Mouse (Mus musculus) B cell, adult 62 days (primary cell): ENCODE data around the gene Sema3f. TPM values are rescaled to one million over a fixed set of nuclear protein-coding genes. Genes with fewer than 3 reads are reported as not detected.

Experiments used
- total RNA-seq: library from RNA; stranded (reverse); gene quantifications from 4 replicates; pipeline ENCODE4 v1.2.4, GENCODE M21; 2023

The Sema3f gene
- 0.25 to 0.69 TPM (median 0.57 TPM) in 3 of 4 replicates, not detected in the other for total RNA-seq

DNA sequence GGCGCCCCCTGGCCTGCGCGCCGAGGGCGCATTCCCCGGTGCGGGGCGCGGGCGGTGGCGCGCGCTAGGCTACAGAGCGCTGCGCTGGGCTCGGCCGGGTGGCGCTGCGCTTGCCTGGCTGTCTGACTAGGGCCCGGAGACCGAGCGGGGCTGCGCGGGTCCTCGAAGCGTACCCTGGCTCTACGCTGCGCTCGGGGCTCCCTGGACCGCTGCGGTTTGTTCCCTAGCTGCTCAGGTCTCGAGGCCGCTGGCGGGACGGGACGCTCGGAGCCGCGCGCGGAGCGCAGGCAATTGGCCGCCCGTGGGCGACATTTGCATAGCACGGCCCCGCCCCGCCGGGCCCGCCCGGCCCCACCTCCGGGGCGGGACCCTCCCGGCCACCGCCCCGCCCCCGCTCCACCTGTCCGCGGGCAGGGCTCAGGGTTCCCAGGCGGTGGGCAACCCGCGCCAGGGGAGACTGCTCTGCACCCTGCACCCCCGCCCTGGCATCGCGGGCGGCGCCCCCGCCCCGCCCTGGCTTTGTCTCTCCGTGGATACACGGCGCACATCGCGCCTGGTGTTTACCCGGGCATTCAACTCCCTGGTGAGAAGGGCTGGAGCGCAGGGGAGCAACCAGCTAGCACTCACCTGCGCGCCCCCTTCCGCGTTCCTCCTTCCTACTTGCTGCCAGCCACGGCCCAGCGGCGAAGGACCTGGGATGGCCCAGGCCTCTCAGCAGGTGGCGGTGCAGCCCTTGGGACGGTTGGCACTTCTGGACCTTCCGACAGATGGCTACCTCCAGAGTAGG lies at the start of gene Sema3f:
Sema3f (minus strand) TSS at position 779 of the 787 bp plus-strand sequence.

DNA sequence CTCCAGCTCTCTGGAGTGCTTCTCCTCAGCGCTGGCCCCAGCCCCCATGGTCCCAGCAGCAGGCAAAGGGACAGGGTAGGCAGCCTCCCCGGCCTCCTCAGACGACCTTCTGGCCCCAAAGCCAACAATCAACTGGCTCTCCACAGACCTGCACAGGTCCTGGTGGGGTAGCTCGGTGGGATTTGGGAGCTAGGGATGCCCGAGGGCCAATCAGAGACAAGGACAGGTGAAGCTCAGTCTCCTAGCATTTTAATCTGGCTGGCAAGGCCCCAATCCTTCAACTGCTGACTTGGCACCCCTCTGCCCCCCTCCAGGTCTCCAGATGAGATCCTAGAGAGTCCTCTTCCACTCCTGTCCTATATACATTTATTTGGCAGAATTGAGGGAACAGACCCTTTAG lies 30.8 kb downstream of the Sema3f start, which contains the start of gene Gnat1:
Gnat1 (minus strand) TSS at position 212 of the 400 bp plus-strand sequence.

DNA sequence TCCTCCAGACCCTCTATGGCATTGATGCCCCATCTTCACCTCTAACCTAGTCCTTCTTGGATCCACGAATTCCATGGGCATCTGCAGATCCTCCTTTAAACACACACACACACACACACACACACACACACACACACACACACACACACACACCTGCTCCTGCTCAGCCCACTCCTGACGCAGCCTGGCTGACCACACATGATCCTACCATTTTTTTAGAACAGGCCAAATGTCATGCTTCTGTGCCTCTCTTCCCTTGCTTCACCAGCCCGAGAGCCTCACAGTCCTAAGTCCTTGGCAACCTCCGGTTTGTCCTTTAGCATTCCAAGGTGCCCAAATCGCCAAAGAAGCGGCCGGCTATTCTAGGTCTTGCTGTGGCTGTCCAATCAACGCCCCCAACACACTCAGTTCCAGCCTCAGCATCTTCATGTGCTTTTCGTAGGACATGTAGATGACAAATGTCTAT lies 40.8 kb downstream of the Sema3f start, which contains the start of gene Slc38a3:
Slc38a3 (minus strand) TSS at position 51 of the 466 bp plus-strand sequence.

DNA sequence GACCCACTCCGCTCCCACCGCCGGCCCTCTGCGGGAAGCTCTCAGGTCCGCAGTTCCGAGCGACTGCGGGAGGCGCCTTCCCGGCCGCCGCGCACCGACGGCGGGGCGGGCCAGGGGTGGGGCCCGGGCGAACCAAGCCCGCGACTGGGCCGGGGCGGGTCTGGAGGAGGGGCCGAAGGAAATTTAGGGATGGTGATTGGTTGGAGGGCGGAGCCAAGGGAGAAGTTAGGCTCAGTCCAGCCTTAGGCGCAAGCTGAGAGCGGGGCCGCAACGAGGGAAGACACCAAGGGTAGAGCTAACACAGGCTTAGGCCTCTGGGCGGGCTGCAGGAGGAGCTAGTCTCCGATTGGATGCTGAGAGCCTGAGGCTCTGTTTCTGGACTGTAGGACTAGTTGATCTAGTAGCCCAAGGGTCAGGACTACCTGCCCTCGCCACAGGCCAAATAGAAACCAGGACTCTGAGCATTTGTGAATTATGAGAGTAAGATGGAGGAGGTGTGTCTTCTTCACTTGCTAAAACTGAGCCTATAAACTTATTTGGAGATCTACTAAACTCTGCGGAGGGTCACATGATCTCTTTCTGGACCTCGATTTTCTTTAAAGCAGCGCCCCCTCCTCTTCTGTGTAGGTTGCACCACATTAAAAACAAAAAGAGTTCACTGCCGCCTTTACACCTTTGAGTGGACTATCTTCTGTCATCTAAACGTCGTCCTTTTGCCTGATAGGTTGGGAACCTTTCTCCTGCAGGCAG lies 74.8 kb downstream of the Sema3f start, which contains the start of gene Gnai2:
Gnai2 (minus strand) TSS at position 89 of the 750 bp plus-strand sequence.

Other genes with a start within 250 kb of the Sema3f start
- gene Tmem115, start 176.5 kb downstream of the Sema3f start, total RNA-seq: 19.8 to 26.6 TPM (median 22.1 TPM) in 4 replicates
- 10.3 to 16.0 TPM (median 14.3 TPM) in 4 replicates for gene Cyb561d2, start 168.3 kb downstream of the Sema3f start, total RNA-seq
- gene Nprl2, start 168.2 kb downstream of the Sema3f start, total RNA-seq: 19.0 to 32.3 TPM (median 21.9 TPM) in 4 replicates
- 0.43 TPM in 1 of 4 replicates, not detected in the others for gene Zmynd10, start 163.2 kb downstream of the Sema3f start, total RNA-seq
- gene Rassf1, start 158.9 kb downstream of the Sema3f start, total RNA-seq: 61.6 to 76.5 TPM (median 70.1 TPM) in 4 replicates
- 17.9 to 29.2 TPM (median 20.7 TPM) in 4 replicates for gene Tusc2, start 147.2 kb downstream of the Sema3f start, total RNA-seq
- 2.1 to 7.1 TPM (median 4.7 TPM) in 4 replicates for gene Hyal2, start 142.5 kb downstream of the Sema3f start, total RNA-seq
- gene Hyal1, start 133.5 kb downstream of the Sema3f start, total RNA-seq: 3.0 to 4.0 TPM (median 3.7 TPM) in 4 replicates
- 9.0 to 13.7 TPM (median 10.8 TPM) in 4 replicates for gene Naa80, start 131.6 kb downstream of the Sema3f start, total RNA-seq
- gene Hyal3, start 129.7 kb downstream of the Sema3f start, total RNA-seq: 1.6 to 2.9 TPM (median 2.3 TPM) in 4 replicates
- 20.1 to 26.5 TPM (median 22.5 TPM) in 4 replicates for gene Ifrd2, start 122.8 kb downstream of the Sema3f start, total RNA-seq
- gene Sema3b, start 101.2 kb downstream of the Sema3f start, total RNA-seq: 0.27 to 0.94 TPM (median 0.52 TPM) in 4 replicates
- gene Gnai2, start 75.1 kb downstream of the Sema3f start, total RNA-seq: 568 to 620 TPM (median 596 TPM) in 4 replicates
- gene Slc38a3, start 40.9 kb downstream of the Sema3f start, total RNA-seq: not detected in 4 replicates
- gene Gnat1, start 30.8 kb downstream of the Sema3f start, total RNA-seq: 1.3 TPM in 2 of 4 replicates, not detected in the others
- gene Rbm5, start 60.5 kb upstream of the Sema3f start, total RNA-seq: 283 to 337 TPM (median 297 TPM) in 4 replicates
- 117 to 141 TPM (median 124 TPM) in 4 replicates for gene Rbm6, start 162.8 kb upstream of the Sema3f start, total RNA-seq
- gene Mon1a, start 177.7 kb upstream of the Sema3f start, total RNA-seq: 14.1 to 18.6 TPM (median 16.1 TPM) in 4 replicates
- gene Mst1r, start 196.4 kb upstream of the Sema3f start, total RNA-seq: 0.37 to 0.69 TPM (median 0.47 TPM) in 3 of 4 replicates, not detected in the other
- gene Actl11, start 218.0 kb upstream of the Sema3f start, total RNA-seq: not detected in 4 replicates
- gene Camkv, start 225.2 kb upstream of the Sema3f start, total RNA-seq: not detected in 4 replicates
- gene Traip, start 239.7 kb upstream of the Sema3f start, total RNA-seq: 5.4 to 9.1 TPM (median 6.5 TPM) in 4 replicates